8 mouse cellular contexts compared by ENCODE assay signal in the genomic region with DNA sequence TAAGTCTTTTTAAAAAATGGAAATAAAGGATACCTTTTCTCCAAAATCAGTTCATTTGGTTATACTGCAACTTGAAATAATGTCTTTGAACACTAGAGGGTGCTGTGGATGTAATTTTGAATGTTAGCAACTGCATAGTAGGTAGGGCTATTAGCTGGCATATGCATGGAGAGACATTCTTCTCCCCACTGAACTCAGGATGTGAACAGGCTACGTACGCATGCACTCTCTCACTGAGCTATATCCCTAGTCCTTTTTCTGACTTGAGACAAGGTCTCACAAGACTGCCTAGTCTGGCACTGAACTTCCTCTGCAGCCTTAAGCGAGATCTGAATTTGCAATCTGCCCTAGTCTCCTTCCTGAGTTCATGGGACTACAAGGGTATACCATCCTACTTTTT. TPM values are rescaled to one million over a fixed set of nuclear protein-coding genes. Genes with fewer than 3 reads are reported as not detected.
DNase-seq lines count a peak whose midpoint lies in the region; ATAC-seq and TF ChIP-seq lines count a peak whose summit lies in the region.

No protein-coding gene starts in this region.

- TF ChIP-seq POLR2A in ES-Bruce4 (IDR thresholded peaks at IDR 0.05; ENCODE audit: insufficient read depth, low read length) = no peak
- TF ChIP-seq POLR2A in brain, embryonic 14.5 days (IDR thresholded peaks at IDR 0.05; ENCODE audit: borderline replicate concordance, extremely low read depth, insufficient read depth, insufficient read length, poor library complexity, severe bottlenecking) = no peak

- no peaks in the 10 kb centered on the region for H3K4me1 ChIP-seq in ES-Bruce4 (ENCODE audit: control insufficient read depth, insufficient read depth, low read length)
- no peaks in the 10 kb centered on the region for H3K4me1 ChIP-seq in lung, embryonic 14.5 days (ENCODE audit: insufficient read depth)

- peak; percentile 82 for DNase-seq in layer of hippocampus, adult 9-10 months (ENCODE audit: low spot score)
- no peak for DNase-seq in layer of hippocampus, adult 8-10 months (ENCODE audit: low spot score in 2 of 2)
- DNase-seq in brain, embryonic 14.5 days (ENCODE audit: low read depth) = peak; percentile 89
- peak; percentile 97 for DNase-seq in lung, embryonic 14.5 days
- peak; percentile 56 for DNase-seq in yolk sac, embryonic 10.5 days (ENCODE audit: low spot score)
- no peak for DNase-seq in spleen, adult 18-20 months

- no peak overlapping the region for H3K9ac ChIP-seq in ES-Bruce4 (ENCODE audit: low read depth, poor library complexity, severe bottlenecking)
- no peak overlapping the region for H3K9ac ChIP-seq in lung, embryonic 14.5 days

- no peak overlapping the region for H3K4me2 ChIP-seq in lung, embryonic 14.5 days

- H3K27me3 ChIP-seq in ES-Bruce4 (ENCODE audit: control insufficient read depth, insufficient read depth, low read length, poor library complexity, severe bottlenecking) = no peaks in the 10 kb centered on the region
- H3K27me3 ChIP-seq in lung, embryonic 14.5 days (ENCODE audit: insufficient read depth, low read length) = no peaks in the 10 kb centered on the region

- H3K9me3 ChIP-seq in ES-Bruce4 (replicated peaks; ENCODE audit: control insufficient read depth, insufficient read depth, low read length, poor library complexity, severe bottlenecking) = no peaks in the 10 kb centered on the region
- no peaks in the 10 kb centered on the region for H3K9me3 ChIP-seq in lung, embryonic 14.5 days (ENCODE audit: low read depth, low read length)

- H3K36me3 ChIP-seq in ES-Bruce4 (ENCODE audit: control insufficient read depth, insufficient read depth, low read length, poor library complexity, severe bottlenecking) = peaks cover 45% of the 10 kb centered on the region
- H3K36me3 ChIP-seq in lung, embryonic 14.5 days (ENCODE audit: insufficient read depth) = peaks cover 72% of the 10 kb centered on the region

- peak; percentile 67 to 71 for ATAC-seq in hematopoietic stem cell, adult 5-6 weeks (replicated peaks in 1 of 2; ENCODE audit: insufficient read depth in 1 of 2, low FRiP score in 2 of 2, low TSS enrichment in 1 of 2, low read depth in 1 of 2, poor library complexity in 2 of 2, severe bottlenecking in 2 of 2)
- ATAC-seq in lung, embryonic 14.5 days (ENCODE audit: insufficient read depth) = peak; percentile 71

- TF ChIP-seq CTCF in ES-Bruce4 (IDR thresholded peaks at IDR 0.05; ENCODE audit: low read depth, low read length) = peak; percentile 2
- TF ChIP-seq CTCF in brain, embryonic 14.5 days (IDR thresholded peaks at IDR 0.05; ENCODE audit: borderline replicate concordance, extremely low read depth, insufficient read depth, insufficient read length) = 0 out of 2 replicates have a peak, but pooled peaks have one; percentile 30
- peak; percentile 82 for TF ChIP-seq CTCF in lung, embryonic 14.5 days (IDR thresholded peaks at IDR 0.05; ENCODE audit: low read depth)

- H3K4me3 ChIP-seq in ES-Bruce4 (ENCODE audit: low read depth, low read length) = no peak overlapping the region
- H3K4me3 ChIP-seq in lung, embryonic 14.5 days (ENCODE audit: low read depth, low read length) = no peak overlapping the region

- no peak for TF ChIP-seq EP300 in ES-Bruce4 (IDR thresholded peaks at IDR 0.05; ENCODE audit: insufficient read depth, low read depth, low read length)

- no peak overlapping the region for H3K27ac ChIP-seq in ES-Bruce4 (ENCODE audit: insufficient read depth, low read length)
- no peak overlapping the region for H3K27ac ChIP-seq in lung, embryonic 14.5 days (ENCODE audit: low read depth)

- WGBS in lung, embryonic 14.5 days = 49% methylated on average over 3 of the region's 3 CpGs

RNA-seq across cellular contexts. Expression of a gene that starts 14.3 kb away (rescaled TPM):
- total RNA-seq in layer of hippocampus, adult 8-10 months (2022) = 10 to 100 TPM; 63.5 to 88.1 (median 77.5) TPM
- polyA plus RNA-seq in ES-Bruce4 (2011; ENCODE audit: insufficient read depth, insufficient read length, low read depth, missing spikeins) = 42.8 and 49.9 TPM in 2 replicates
- 27.2 and 29.3 TPM in 2 replicates for polyA plus RNA-seq in brain, embryonic 14.5 days (2012; rRNA removed)
- 38.1 and 45.0 TPM in 2 replicates for total RNA-seq in hematopoietic stem cell, adult 5-6 weeks (2017)
- polyA plus RNA-seq in lung, embryonic 14.5 days (2014; fragmentation: Nextera tagmentation; extraction: Ambion mirVana) = 17.4 and 18.9 TPM in 2 replicates

RNA-seq across cellular contexts. Expression of a gene that starts 33.9 kb away (rescaled TPM):
- total RNA-seq in layer of hippocampus, adult 8-10 months (2022) = 10 to 100 TPM; 54.2 to 66.0 (median 64.6) TPM
- 3.4 and 4.9 TPM in 2 replicates for polyA plus RNA-seq in ES-Bruce4 (2011; ENCODE audit: insufficient read depth, insufficient read length, low read depth, missing spikeins)
- 67.7 and 79.6 TPM in 2 replicates for polyA plus RNA-seq in brain, embryonic 14.5 days (2012; rRNA removed)
- total RNA-seq in hematopoietic stem cell, adult 5-6 weeks (2017) = 6.9 TPM in 1 of 2 replicates, not detected in the other
- polyA plus RNA-seq in lung, embryonic 14.5 days (2014; fragmentation: Nextera tagmentation; extraction: Ambion mirVana) = 271 and 276 TPM in 2 replicates

RNA-seq across cellular contexts. Expression of a gene that starts 36.7 kb away (rescaled TPM):
- total RNA-seq in layer of hippocampus, adult 8-10 months (2022) = under 1 TPM; 0.31 to 0.50 (median 0.35) TPM
- not detected in 2 replicates for polyA plus RNA-seq in ES-Bruce4 (2011; ENCODE audit: insufficient read depth, insufficient read length, low read depth, missing spikeins)
- polyA plus RNA-seq in brain, embryonic 14.5 days (2012; rRNA removed) = 0.19 and 0.20 TPM in 2 replicates
- not detected in 2 replicates for total RNA-seq in hematopoietic stem cell, adult 5-6 weeks (2017)
- 0.11 TPM in 1 of 2 replicates, not detected in the other for polyA plus RNA-seq in lung, embryonic 14.5 days (2014; fragmentation: Nextera tagmentation; extraction: Ambion mirVana)

RNA-seq across cellular contexts. Expression of a gene that starts 40.8 kb away (rescaled TPM):
- total RNA-seq in layer of hippocampus, adult 8-10 months (2022) = 10 to 100 TPM; 13.6 to 16.9 (median 15.6) TPM
- polyA plus RNA-seq in ES-Bruce4 (2011; ENCODE audit: insufficient read depth, insufficient read length, low read depth, missing spikeins) = 2.5 and 4.4 TPM in 2 replicates
- 9.5 and 12.0 TPM in 2 replicates for polyA plus RNA-seq in brain, embryonic 14.5 days (2012; rRNA removed)
- 0.50 TPM in 1 of 2 replicates, not detected in the other for total RNA-seq in hematopoietic stem cell, adult 5-6 weeks (2017)
- 15.9 and 18.0 TPM in 2 replicates for polyA plus RNA-seq in lung, embryonic 14.5 days (2014; fragmentation: Nextera tagmentation; extraction: Ambion mirVana)

RNA-seq across cellular contexts. Expression of a gene that starts 41.5 kb away (rescaled TPM):
- total RNA-seq in layer of hippocampus, adult 8-10 months (2022) = 10 to 100 TPM; 59.1 to 76.6 (median 65.5) TPM
- polyA plus RNA-seq in ES-Bruce4 (2011; ENCODE audit: insufficient read depth, insufficient read length, low read depth, missing spikeins) = 135 and 143 TPM in 2 replicates
- 55.2 and 69.3 TPM in 2 replicates for polyA plus RNA-seq in brain, embryonic 14.5 days (2012; rRNA removed)
- total RNA-seq in hematopoietic stem cell, adult 5-6 weeks (2017) = 55.0 and 59.3 TPM in 2 replicates
- polyA plus RNA-seq in lung, embryonic 14.5 days (2014; fragmentation: Nextera tagmentation; extraction: Ambion mirVana) = 132 and 139 TPM in 2 replicates

Comparison
In these comparisons a context has a peak if more than half of its experiments do, and no peak if none do; other contexts are left out.
1. DNase-seq: peak in layer of hippocampus, adult 9-10 months (single experiment), brain, embryonic 14.5 days (single experiment), lung, embryonic 14.5 days (single experiment) and yolk sac, embryonic 10.5 days (single experiment); none in layer of hippocampus, adult 8-10 months (0 of 2) and spleen, adult 18-20 months (0 of 2).
2. CTCF ChIP-seq: peak in every context shown above with its lines; median percentile 82 in lung, embryonic 14.5 days; 30 in brain, embryonic 14.5 days; 2 in ES-Bruce4.
3. RNA of a gene that starts 33.9 kb away (polyA plus RNA-seq): 271 to 276 TPM in lung, embryonic 14.5 days and 67.7 to 79.6 TPM in brain, embryonic 14.5 days; 3.4 to 4.9 TPM in ES-Bruce4; every median in the first group is over 10 times any median in the second.